Mouse (Mus musculus) heart, embryonic 14.5 days (tissue): ENCODE results near the gene Ttc7b. TPM values are rescaled to one million over a fixed set of nuclear protein-coding genes. Genes with fewer than 3 reads are reported as not detected.

Experiments used
- ATAC-seq: fragments of 200-750 bp; cut with Nextera tagmentation; 2 replicates; pipeline ENCODE4 v1.8.0; 2017; ENCODE audit warnings: low read depth, moderate TSS enrichment; ENCODE audit not compliant: insufficient number of reproducible peaks, insufficient read depth, low FRiP score
- H3K27ac ChIP-seq, 2 experiments: fragments of 200-500 bp in 1 of 2; fragments of 300-500 bp in 1 of 2; sonication (generic) in 1 of 2; replicated peaks in 1 of 2; 2 replicates each; pipeline ENCODE4 v1.5.1; 2012 to 2014; ENCODE audit warnings: low read depth in 2 of 2, low read length in 2 of 2, control low read depth in 1 of 2, mild to moderate bottlenecking in 1 of 2, mixed read lengths in 1 of 2; ENCODE audit not compliant: control insufficient read depth in 1 of 2, insufficient read depth in 1 of 2
- H3K27me3 ChIP-seq: fragments of 300-500 bp; sonication (generic); 2 replicates; pipeline ENCODE4 v1.6.1; 2014; ENCODE audit warnings: mild to moderate bottlenecking, low read length, control low read depth; ENCODE audit not compliant: control insufficient read depth, insufficient read depth
- H3K36me3 ChIP-seq: fragments of 300-500 bp; sonication (generic); 2 replicates; pipeline ENCODE4 v1.6.1; 2014; ENCODE audit warnings: mild to moderate bottlenecking, control low read depth, low read length, mixed read lengths; ENCODE audit not compliant: control insufficient read depth, insufficient read depth
- H3K4me1 ChIP-seq, 2 experiments: fragments of 200-500 bp in 1 of 2; fragments of 300-500 bp in 1 of 2; sonication (generic) in 1 of 2; 2 replicates each; pipeline ENCODE4 v1.6.1; 2012 to 2014; ENCODE audit warnings: low read length in 2 of 2, control low read depth in 1 of 2, mixed read lengths in 1 of 2; ENCODE audit not compliant: control insufficient read depth in 2 of 2, insufficient read depth in 2 of 2
- H3K4me2 ChIP-seq: fragments of 300-500 bp; sonication (generic); 2 replicates; pipeline ENCODE4 v1.6.1; 2014; ENCODE audit warnings: mild to moderate bottlenecking, low read length
- H3K4me3 ChIP-seq, 2 experiments: fragments of 200-500 bp in 1 of 2; fragments of 300-500 bp in 1 of 2; sonication (generic) in 1 of 2; 2 replicates each; pipeline ENCODE4 v1.5.1; 2012 to 2014; ENCODE audit warnings: low read length in 2 of 2, mild to moderate bottlenecking in 2 of 2, control low read depth in 1 of 2, low read depth in 1 of 2, moderate library complexity in 1 of 2; ENCODE audit not compliant: control insufficient read depth in 1 of 2, insufficient read depth in 1 of 2
- H3K9ac ChIP-seq: fragments of 300-500 bp; sonication (generic); 2 replicates; pipeline ENCODE4 v1.6.1; 2014; ENCODE audit warnings: mild to moderate bottlenecking, low read length
- H3K9me3 ChIP-seq: fragments of 300-500 bp; sonication (generic); 2 replicates; pipeline ENCODE4 v1.6.1; 2016; ENCODE audit warnings: low read length, control low read depth; ENCODE audit not compliant: control insufficient read depth
- whole genome bisulfite sequencing: fragments of 180-500 bp; shearing (Covaris S2); extraction: QIAGEN DNeasy Blood & Tissue Kit; methylation state at CpG from one replicate; pipeline ENCODE4 v1.1.7; 2014; 5-methylcytosine and 5-hydroxymethylcytosine counted together
- polyA plus RNA-seq: library from polyadenylated mRNA; unstranded; fragments of >200 nt; fragmentation: Nextera tagmentation; extraction: Ambion mirVana; gene quantifications from 2 replicates; pipeline ENCODE4 v1.2.1, GENCODE M21; 2014

The Ttc7b gene
- polyA plus RNA-seq, 1 experiment from 2014 or later: 16.5 TPM

- peaks cover 41% of the 10 kb centered on the region for H3K36me3 ChIP-seq
- no peaks in the 10 kb centered on the region for H3K27me3 ChIP-seq
- H3K9ac ChIP-seq: no peak overlapping the region
- H3K27ac ChIP-seq: no peak overlapping the region
- H3K9me3 ChIP-seq: no peaks in the 10 kb centered on the region
- H3K4me2 ChIP-seq: no peak overlapping the region
- ATAC-seq: no peak
- H3K4me3 ChIP-seq: no peak overlapping the region
- 90% methylated on average over 8 of the region's 8 CpGs for WGBS
- peaks cover 2 to 5% of the 10 kb centered on the region in 2 experiments; a peak in 1 of 4 replicates for H3K4me1 ChIP-seq
Observed at GRCm38 (mm10) chr12:100405512-100406030, 115.1 kb downstream of the Ttc7b start.

GRCm38 (mm10) chr12:100404430-100404829 is 116.2 kb downstream of the Ttc7b start:
- 79% methylated on average over 3 of the region's 3 CpGs for WGBS
- no peaks in the 10 kb centered on the region for H3K9me3 ChIP-seq
- no peak overlapping the region for H3K9ac ChIP-seq
- H3K27me3 ChIP-seq: no peaks in the 10 kb centered on the region
- peaks cover 2 to 5% of the 10 kb centered on the region in 2 experiments; a peak in 1 of 4 replicates for H3K4me1 ChIP-seq
- no peak overlapping the region for H3K27ac ChIP-seq
- no peak overlapping the region for H3K4me3 ChIP-seq
- no peak overlapping the region for H3K4me2 ChIP-seq
- ATAC-seq: no peak
- H3K36me3 ChIP-seq: peaks cover 44% of the 10 kb centered on the region

- H3K36me3 ChIP-seq: peaks cover 53% of the 10 kb centered on the region
- no peak overlapping the region for H3K27ac ChIP-seq
- H3K4me1 ChIP-seq: peaks cover 2 to 5% of the 10 kb centered on the region in 2 experiments; a peak in 1 of 4 replicates
- H3K9ac ChIP-seq: no peak overlapping the region
- no peak overlapping the region for H3K4me3 ChIP-seq
- H3K27me3 ChIP-seq: no peaks in the 10 kb centered on the region
- WGBS: 81% methylated on average over 4 of the region's 4 CpGs
- no peaks in the 10 kb centered on the region for H3K9me3 ChIP-seq
- no peak for ATAC-seq
- no peak overlapping the region for H3K4me2 ChIP-seq
Observed at GRCm38 (mm10) chr12:100403005-100403324, 117.7 kb downstream of the Ttc7b start.

GRCm38 (mm10) chr12:100402296-100403004 is 118.2 kb downstream of the Ttc7b start:
- Histone ChIP-seq H3K4me2 (no peak overlapping the region), H3K27me3 (no peaks in the 10 kb centered on the region), H3K27ac (no peak overlapping the region), H3K4me3 (no peak overlapping the region), H3K4me1 (peaks cover 2 to 3% of the 10 kb centered on the region in 2 experiments; a peak in 1 of 4 replicates), H3K9ac (no peak overlapping the region), H3K9me3 (no peaks in the 10 kb centered on the region), H3K36me3 (peaks cover 53% of the 10 kb centered on the region)
- no peak for ATAC-seq
- 84% methylated on average over 10 of the region's 10 CpGs for whole genome bisulfite sequencing

- no peak for ATAC-seq
- Histone ChIP-seq H3K9me3 (no peaks in the 10 kb centered on the region), H3K4me3 (no peak overlapping the region), H3K4me2 (no peak overlapping the region), H3K36me3 (peaks cover 56% of the 10 kb centered on the region), H3K27me3 (no peaks in the 10 kb centered on the region), H3K27ac (no peak overlapping the region), H3K9ac (no peak overlapping the region), H3K4me1 (no peaks in the 10 kb centered on the region)
- 89% methylated on average over 3 of the region's 3 CpGs for WGBS
Observed at GRCm38 (mm10) chr12:100400119-100400518, 120.5 kb downstream of the Ttc7b start.

GRCm38 (mm10) chr12:100399126-100399727 is 121.4 kb downstream of the Ttc7b start:
- Histone ChIP-seq H3K9me3 (no peaks in the 10 kb centered on the region), H3K4me1 (no peaks in the 10 kb centered on the region), H3K27ac (no peak overlapping the region), H3K9ac (no peak overlapping the region), H3K4me3 (no peak overlapping the region), H3K4me2 (no peak overlapping the region), H3K36me3 (peaks cover 60% of the 10 kb centered on the region), H3K27me3 (no peaks in the 10 kb centered on the region)
- no peak for ATAC-seq
- WGBS: 81% methylated on average over 5 of the region's 5 CpGs

- ATAC-seq: no peak
- peaks cover 62% of the 10 kb centered on the region for H3K36me3 ChIP-seq
Observed at GRCm38 (mm10) chr12:100398268-100398943, 122.2 kb downstream of the Ttc7b start.

More at GRCm38 (mm10) chr12:100398268-100398943, 122.2 kb downstream of the Ttc7b start:
- H3K9ac ChIP-seq: no peak overlapping the region
- no peak overlapping the region for H3K4me3 ChIP-seq
- no peaks in the 10 kb centered on the region for H3K9me3 ChIP-seq
- H3K27ac ChIP-seq: no peak overlapping the region
- no peak overlapping the region for H3K4me2 ChIP-seq
- 83% methylated on average over 8 of the region's 8 CpGs for WGBS
- H3K4me1 ChIP-seq: no peaks in the 10 kb centered on the region
- H3K27me3 ChIP-seq: no peaks in the 10 kb centered on the region
